Mouse (Mus musculus): ENCODE results near the gene Sipa1l1.

Sipa1l1 gene

DNA sequence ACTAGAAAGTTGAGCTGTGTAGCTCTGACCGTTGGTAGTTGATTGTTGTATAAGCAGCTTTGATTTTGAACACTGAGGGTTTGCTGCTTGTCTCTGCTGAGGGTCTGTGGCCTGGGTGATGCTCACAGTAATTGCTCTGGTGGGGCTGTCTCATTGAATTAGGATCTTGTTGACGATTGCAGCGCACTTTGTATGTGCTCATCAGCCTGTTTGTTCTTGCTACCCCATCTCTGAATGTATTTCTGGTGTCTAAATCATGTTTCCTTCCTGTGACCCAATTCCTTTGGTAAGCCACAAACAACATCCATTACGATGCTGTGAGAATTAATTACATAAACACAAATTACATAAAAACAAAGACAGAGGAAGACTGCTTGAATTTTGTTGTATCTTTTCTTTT is 39.5 kb downstream of the Sipa1l1 start:
- in situ Hi-C loops (cut with MboI, MseI), result no loop called here

DNA sequence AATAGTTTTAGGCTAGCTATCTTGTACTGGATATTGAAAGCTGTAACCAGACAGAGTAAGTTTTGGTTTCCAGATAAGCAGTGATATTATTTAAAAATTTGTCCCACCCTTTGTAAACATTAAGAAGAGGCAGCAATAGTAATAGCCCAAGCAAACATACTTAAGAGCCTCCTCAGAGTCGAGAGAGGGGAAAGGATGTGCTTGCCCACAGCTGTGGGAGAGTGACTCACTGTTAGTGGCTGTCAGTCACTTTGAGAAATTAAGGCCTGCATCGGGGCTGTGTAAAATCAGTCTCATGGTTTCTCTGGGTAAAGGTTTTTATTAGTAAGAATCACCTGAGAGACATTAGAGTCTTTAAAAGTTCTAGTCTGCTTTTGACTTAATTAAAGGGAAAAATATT is 40.6 kb downstream of the Sipa1l1 start:
- in situ Hi-C loops (cut with MboI, MseI), result no loop called here

- in situ Hi-C loops (cut with MboI, MseI), result no loop called here
Measured at GRCm38 (mm10) chr12:82213056-82213455, 43.9 kb downstream of the Sipa1l1 start.

DNA sequence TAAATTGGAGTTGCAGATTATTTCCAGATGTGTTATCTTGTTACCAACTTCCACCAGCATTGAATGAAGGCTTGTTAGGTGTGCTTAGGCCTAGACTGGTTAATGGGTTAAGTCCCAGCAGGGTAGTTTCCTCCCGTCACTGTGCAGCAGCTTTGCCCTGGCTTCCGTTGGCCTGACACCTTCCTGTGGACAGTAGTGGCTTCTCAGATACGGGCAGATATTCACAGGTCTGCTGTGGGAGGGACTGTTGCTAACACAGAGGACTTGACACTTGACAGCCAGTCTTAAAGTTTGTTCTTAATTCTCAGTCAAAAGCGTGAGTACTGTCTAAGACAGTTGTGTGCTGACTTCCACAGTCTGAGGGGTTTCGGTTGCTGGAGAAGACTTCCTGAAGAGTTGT is 45.8 kb downstream of the Sipa1l1 start:
- in situ Hi-C loops (cut with MboI, MseI), result no loop called here

- in situ Hi-C loops (cut with MboI, MseI), result no loop called here
Measured at GRCm38 (mm10) chr12:82216801-82217553, 47.9 kb downstream of the Sipa1l1 start.

- in situ Hi-C loops (cut with MboI, MseI), result no loop called here
Measured at GRCm38 (mm10) chr12:82218201-82218600, 49.1 kb downstream of the Sipa1l1 start.

GRCm38 (mm10) chr12:82220367-82221089 is 51.4 kb downstream of the Sipa1l1 start:
- in situ Hi-C loops (cut with MboI, MseI), result no loop called here

- in situ Hi-C loops (cut with MboI, MseI), result no loop called here
Measured at GRCm38 (mm10) chr12:82223126-82223815, 54.2 kb downstream of the Sipa1l1 start.

DNA sequence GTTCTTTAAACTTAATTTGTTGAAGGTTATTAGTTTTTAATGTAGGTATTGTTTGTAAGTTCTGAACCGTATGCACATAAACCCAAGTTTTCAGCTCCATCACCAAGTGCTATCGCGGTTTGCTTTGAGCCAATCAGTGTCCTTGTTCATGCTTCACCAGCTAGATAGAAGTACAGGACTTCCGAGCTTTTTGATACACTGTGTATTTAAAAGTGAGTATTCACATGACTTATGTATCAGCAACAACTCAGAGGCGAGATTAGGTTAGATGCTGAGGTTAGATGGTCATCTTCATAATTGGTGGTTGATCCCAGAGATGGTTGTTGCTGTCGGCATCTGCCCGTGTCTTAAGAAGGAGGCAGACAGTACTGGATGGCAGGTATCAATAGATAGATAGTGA is 55.7 kb downstream of the Sipa1l1 start:
- in situ Hi-C loops (cut with MboI, MseI), result no loop called here

GRCm38 (mm10) chr12:82225278-82225677 is 56.2 kb downstream of the Sipa1l1 start:
- in situ Hi-C loops (cut with MboI, MseI), result no loop called here

GRCm38 (mm10) chr12:82225751-82226228 is 56.7 kb downstream of the Sipa1l1 start:
- in situ Hi-C loops (cut with MboI, MseI), result no loop called here

- in situ Hi-C loops (cut with MboI, MseI), result no loop called here
Measured at GRCm38 (mm10) chr12:82226311-82227066, 57.4 kb downstream of the Sipa1l1 start.

DNA sequence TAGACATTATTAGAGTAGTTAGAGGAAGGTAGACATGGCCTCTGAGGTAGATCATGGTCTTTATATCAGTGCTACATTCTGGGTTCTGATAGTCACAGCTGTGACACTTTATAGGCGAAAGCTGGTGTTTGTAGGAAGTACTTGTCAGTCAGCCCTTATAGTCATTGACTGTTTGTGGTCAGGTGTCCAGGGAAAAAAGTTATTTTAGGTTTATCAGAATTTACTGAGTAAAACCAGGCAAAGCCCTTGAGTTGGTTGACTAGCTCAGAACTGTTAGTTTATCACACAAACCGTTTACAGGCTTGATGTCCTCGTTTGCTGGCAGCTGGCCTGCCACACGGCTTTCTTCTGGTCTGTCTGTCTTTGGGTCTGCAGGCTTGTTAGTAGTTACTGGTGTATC is 61.0 kb downstream of the Sipa1l1 start:
- in situ Hi-C loops (cut with MboI, MseI), result no loop called here

- in situ Hi-C loops (cut with MboI, MseI), result no loop called here
Measured at GRCm38 (mm10) chr12:82231191-82231590, 62.1 kb downstream of the Sipa1l1 start.

GRCm38 (mm10) chr12:82233177-82233576 is 64.1 kb downstream of the Sipa1l1 start:
- in situ Hi-C loops (cut with MboI, MseI), result no loop called here

DNA sequence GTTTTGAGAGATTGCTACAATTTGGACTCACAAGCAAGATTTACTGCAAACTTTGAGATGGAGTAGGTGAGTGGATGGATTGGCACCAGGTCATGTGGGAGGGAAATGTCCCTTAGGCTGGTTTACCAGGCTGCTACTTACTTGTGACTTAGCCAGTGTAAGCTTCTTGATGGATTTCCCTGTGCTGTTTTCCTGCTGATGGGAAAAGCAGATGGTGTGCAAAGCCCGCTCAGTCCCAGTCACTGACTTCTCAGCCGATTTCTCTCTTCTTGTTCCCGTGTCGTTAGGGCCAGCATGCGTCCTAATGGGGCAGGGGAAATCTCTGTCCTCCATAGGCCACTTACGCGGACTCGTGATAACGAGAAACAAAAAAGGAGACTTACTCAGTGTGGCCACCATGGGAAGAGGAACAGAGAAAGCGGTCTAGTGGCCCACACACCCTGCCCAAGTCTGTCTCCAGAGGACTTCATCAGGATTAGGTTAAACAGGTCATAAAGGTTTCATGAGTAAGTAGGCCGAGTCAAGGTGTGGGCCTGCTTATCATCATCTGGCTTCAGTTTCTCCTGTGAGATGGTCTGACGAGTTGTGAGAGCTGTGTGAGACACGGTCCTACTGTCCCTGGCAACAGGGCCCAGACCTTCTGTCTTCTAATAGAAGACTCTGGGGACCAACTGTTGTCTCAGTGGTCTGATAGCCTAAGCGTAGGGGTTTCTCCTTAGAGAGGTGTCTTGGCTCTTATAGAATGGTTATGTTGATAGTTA is 65.5 kb downstream of the Sipa1l1 start:
- in situ Hi-C loops (cut with MboI, MseI), result no loop called here

- in situ Hi-C loops (cut with MboI, MseI), result no loop called here
Measured at GRCm38 (mm10) chr12:82237095-82237494, 68.0 kb downstream of the Sipa1l1 start.

- in situ Hi-C loops (cut with MboI, MseI), result no loop called here
Measured at GRCm38 (mm10) chr12:82237946-82238345, 68.8 kb downstream of the Sipa1l1 start.

- in situ Hi-C loops (cut with MboI, MseI), result no loop called here
Measured at GRCm38 (mm10) chr12:82240674-82241073, 71.6 kb downstream of the Sipa1l1 start.

DNA sequence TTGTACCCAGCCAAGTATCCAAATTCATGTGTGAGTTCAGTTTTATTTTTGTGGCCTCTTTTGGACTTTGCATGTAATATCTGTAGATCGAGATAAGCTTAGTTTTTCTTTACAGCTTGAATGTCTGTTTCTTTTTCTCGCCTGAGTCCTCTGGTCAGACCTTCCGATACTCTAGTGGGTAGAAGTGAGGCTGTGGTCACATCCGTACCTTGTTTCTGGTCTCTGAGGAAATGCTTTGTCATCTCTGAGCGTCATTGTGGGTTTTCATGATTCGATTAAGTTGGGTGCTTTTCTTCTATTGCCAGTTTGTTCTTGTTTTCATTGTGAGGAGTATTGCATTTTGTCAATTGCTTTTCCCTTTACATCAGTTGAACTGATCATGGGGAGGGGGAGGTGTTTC is 76.1 kb downstream of the Sipa1l1 start:
- in situ Hi-C loops (cut with MboI, MseI), result no loop called here

GRCm38 (mm10) chr12:82246422-82246821 is 77.3 kb downstream of the Sipa1l1 start:
- in situ Hi-C loops (cut with MboI, MseI), result no loop called here
